Mouse (Mus musculus): ENCODE measurements around the gene Gm18336. TPM values are rescaled to one million over a fixed set of nuclear protein-coding genes. Genes with fewer than 3 reads are reported as not detected.
"Not testable (repeated sequence)": the region's sequence is repeated elsewhere in the genome, so short reads cannot be mapped to it uniquely, and the experiment has no call there.

Gene Gm18336
- polyA plus RNA-seq (2012; fragmentation: generic; extraction: Trizol), result not detected
- long read RNA-seq, experiment 1, result 0 reads
- long read RNA-seq, experiment 2, result 0 reads

GRCm38 (mm10) chrX:73398636-73399035 lies at the start of gene Gm18336:
Gene Gm18336, minus strand, starts transcription at chrX:73398736.
- H3ac ChIP-seq (ENCODE audit: control insufficient read depth, insufficient read length, low read depth); H3K79me2 ChIP-seq (ENCODE audit: control insufficient read depth, insufficient read depth); H3K79me3 ChIP-seq (ENCODE audit: low read depth); H3K4me3 ChIP-seq (ENCODE audit: insufficient read depth, poor library complexity, severe bottlenecking); H3K36me3 ChIP-seq (ENCODE audit: control insufficient read depth, insufficient read depth): not testable (repeated sequence)
- peaks cover 20% of the 10 kb centered on the region for H3K27me3 ChIP-seq (ENCODE audit: control insufficient read depth, insufficient read depth, insufficient read length)

GRCm38 (mm10) chrX:73441428-73441827 lies 42.9 kb upstream of the Gm18336 start:
- no peaks in the 10 kb centered on the region for H3K27me3 ChIP-seq (ENCODE audit: control insufficient read depth, insufficient read depth, insufficient read length)
- H3K36me3 ChIP-seq (ENCODE audit: control insufficient read depth, insufficient read depth), result peaks cover 10% of the 10 kb centered on the region
- no peak overlapping the region for H3K4me3 ChIP-seq (ENCODE audit: insufficient read depth, poor library complexity, severe bottlenecking)
- H3K79me3 ChIP-seq (ENCODE audit: low read depth), result no peaks in the 10 kb centered on the region
- no peaks in the 10 kb centered on the region for H3K79me2 ChIP-seq (ENCODE audit: control insufficient read depth, insufficient read depth)
- TF ChIP-seq MAX (IDR thresholded peaks at IDR 0.05) (no peak), CEBPB (IDR thresholded peaks at IDR 0.05; ENCODE audit: low read depth) (no peak), MYOD1 (IDR thresholded peaks at IDR 0.05; ENCODE audit: control insufficient read depth, insufficient read length, low read depth) (no peak), FOSL1 (IDR thresholded peaks at IDR 0.05; ENCODE audit: insufficient read depth, low read length, poor library complexity, severe bottlenecking) (no peak), CTCF (IDR thresholded peaks at IDR 0.05; ENCODE audit: control insufficient read depth, insufficient read depth, insufficient read length) (no peak), USF1 (IDR thresholded peaks at IDR 0.05; ENCODE audit: low read depth) (no peak)
- H3ac ChIP-seq (ENCODE audit: control insufficient read depth, insufficient read length, low read depth), result no peak overlapping the region

GRCm38 (mm10) chrX:73435252-73435651 lies 36.7 kb upstream of the Gm18336 start, which contains the start of gene Trex2:
Gene Trex2, minus strand, starts transcription at chrX:73435344.
- Histone ChIP-seq H3ac (ENCODE audit: control insufficient read depth, insufficient read length, low read depth) (no peak within 1 kb of the TSS), H3K36me3 (ENCODE audit: control insufficient read depth, insufficient read depth) (peaks cover 5% of the 10 kb centered on the region), H3K79me2 (ENCODE audit: control insufficient read depth, insufficient read depth) (no peaks in the 10 kb centered on the region), H3K79me3 (ENCODE audit: low read depth) (no peaks in the 10 kb centered on the region), H3K4me3 (ENCODE audit: insufficient read depth, poor library complexity, severe bottlenecking) (no peak within 1 kb of the TSS), H3K27me3 (ENCODE audit: control insufficient read depth, insufficient read depth, insufficient read length) (no peaks in the 10 kb centered on the region)
- TF ChIP-seq CTCF (IDR thresholded peaks at IDR 0.05; ENCODE audit: control insufficient read depth, insufficient read depth, insufficient read length) (no peak), FOSL1 (IDR thresholded peaks at IDR 0.05; ENCODE audit: insufficient read depth, low read length, poor library complexity, severe bottlenecking) (no peak), USF1 (IDR thresholded peaks at IDR 0.05; ENCODE audit: low read depth) (no peak), MYOG (IDR thresholded peaks at IDR 0.05; ENCODE audit: control insufficient read depth, extremely low read depth, insufficient read length) (no peak), MAX (IDR thresholded peaks at IDR 0.05) (no peak), CEBPB (IDR thresholded peaks at IDR 0.05; ENCODE audit: low read depth) (no peak), MYOD1 (IDR thresholded peaks at IDR 0.05; ENCODE audit: control insufficient read depth, insufficient read length, low read depth) (no peak)

- no peaks in the 10 kb centered on the region for H3K27me3 ChIP-seq (ENCODE audit: control insufficient read depth, insufficient read depth, insufficient read length)
- TF ChIP-seq CTCF (IDR thresholded peaks at IDR 0.05; ENCODE audit: control insufficient read depth, insufficient read depth, insufficient read length), result no peak
- no peak for TF ChIP-seq MAX (IDR thresholded peaks at IDR 0.05)
- TF ChIP-seq FOSL1 (IDR thresholded peaks at IDR 0.05; ENCODE audit: insufficient read depth, low read length, poor library complexity, severe bottlenecking), result no peak
- TF ChIP-seq MYOG (IDR thresholded peaks at IDR 0.05; ENCODE audit: control insufficient read depth, extremely low read depth, insufficient read length), result no peak
- TF ChIP-seq USF1 (IDR thresholded peaks at IDR 0.05; ENCODE audit: low read depth), result no peak
- no peak for TF ChIP-seq CEBPB (IDR thresholded peaks at IDR 0.05; ENCODE audit: low read depth)
- no peak for TF ChIP-seq MYOD1 (IDR thresholded peaks at IDR 0.05; ENCODE audit: control insufficient read depth, insufficient read length, low read depth)
- H3K36me3 ChIP-seq (ENCODE audit: control insufficient read depth, insufficient read depth), result no peaks in the 10 kb centered on the region
- H3ac ChIP-seq (ENCODE audit: control insufficient read depth, insufficient read length, low read depth), result no peak overlapping the region
- no peak overlapping the region for H3K4me3 ChIP-seq (ENCODE audit: insufficient read depth, poor library complexity, severe bottlenecking)
- no peaks in the 10 kb centered on the region for H3K79me3 ChIP-seq (ENCODE audit: low read depth)
- H3K79me2 ChIP-seq (ENCODE audit: control insufficient read depth, insufficient read depth), result no peaks in the 10 kb centered on the region
Measured at GRCm38 (mm10) chrX:73432850-73433249, 34.3 kb upstream of the Gm18336 start.

- H3K79me3 ChIP-seq (ENCODE audit: low read depth), result no peaks in the 10 kb centered on the region
- no peak overlapping the region for H3ac ChIP-seq (ENCODE audit: control insufficient read depth, insufficient read length, low read depth)
- no peaks in the 10 kb centered on the region for H3K36me3 ChIP-seq (ENCODE audit: control insufficient read depth, insufficient read depth)
- no peaks in the 10 kb centered on the region for H3K79me2 ChIP-seq (ENCODE audit: control insufficient read depth, insufficient read depth)
- H3K4me3 ChIP-seq (ENCODE audit: insufficient read depth, poor library complexity, severe bottlenecking), result no peak overlapping the region
- TF ChIP-seq USF1 (IDR thresholded peaks at IDR 0.05; ENCODE audit: low read depth) (no peak), CTCF (IDR thresholded peaks at IDR 0.05; ENCODE audit: control insufficient read depth, insufficient read depth, insufficient read length) (no peak), CEBPB (IDR thresholded peaks at IDR 0.05; ENCODE audit: low read depth) (no peak), MYOG (IDR thresholded peaks at IDR 0.05; ENCODE audit: control insufficient read depth, extremely low read depth, insufficient read length) (no peak), FOSL1 (IDR thresholded peaks at IDR 0.05; ENCODE audit: insufficient read depth, low read length, poor library complexity, severe bottlenecking) (no peak), MYOD1 (IDR thresholded peaks at IDR 0.05; ENCODE audit: control insufficient read depth, insufficient read length, low read depth) (no peak)
- H3K27me3 ChIP-seq (ENCODE audit: control insufficient read depth, insufficient read depth, insufficient read length), result no peaks in the 10 kb centered on the region
Measured at GRCm38 (mm10) chrX:73430036-73430435, 31.5 kb upstream of the Gm18336 start.

- H3K4me3 ChIP-seq (ENCODE audit: insufficient read depth, poor library complexity, severe bottlenecking), result no peak overlapping the region
- no peaks in the 10 kb centered on the region for H3K79me3 ChIP-seq (ENCODE audit: low read depth)
- H3ac ChIP-seq (ENCODE audit: control insufficient read depth, insufficient read length, low read depth), result no peak overlapping the region
- H3K79me2 ChIP-seq (ENCODE audit: control insufficient read depth, insufficient read depth), result no peaks in the 10 kb centered on the region
- no peaks in the 10 kb centered on the region for H3K36me3 ChIP-seq (ENCODE audit: control insufficient read depth, insufficient read depth)
- TF ChIP-seq FOSL1 (IDR thresholded peaks at IDR 0.05; ENCODE audit: insufficient read depth, low read length, poor library complexity, severe bottlenecking) (no peak), USF1 (IDR thresholded peaks at IDR 0.05; ENCODE audit: low read depth) (no peak), CTCF (IDR thresholded peaks at IDR 0.05; ENCODE audit: control insufficient read depth, insufficient read depth, insufficient read length) (no peak), CEBPB (IDR thresholded peaks at IDR 0.05; ENCODE audit: low read depth) (no peak), MAX (IDR thresholded peaks at IDR 0.05) (no peak), MYOG (IDR thresholded peaks at IDR 0.05; ENCODE audit: control insufficient read depth, extremely low read depth, insufficient read length) (no peak), MYOD1 (IDR thresholded peaks at IDR 0.05; ENCODE audit: control insufficient read depth, insufficient read length, low read depth) (no peak)
- H3K27me3 ChIP-seq (ENCODE audit: control insufficient read depth, insufficient read depth, insufficient read length), result peaks cover 5% of the 10 kb centered on the region
Measured at GRCm38 (mm10) chrX:73412767-73413166, 14.2 kb upstream of the Gm18336 start.
